9 mouse cellular contexts compared by ENCODE assay signal in genomic region chr15:103514119-103514518, GRCm38 (mm10). TPM values are rescaled to one million over a fixed set of nuclear protein-coding genes. Genes with fewer than 3 reads are reported as not detected.
DNase-seq lines count a peak whose midpoint lies in the region; ATAC-seq and TF ChIP-seq lines count a peak whose summit lies in the region.
"Had no signal": no experiment of that assay in that cellular context is flagged by ENCODE, and none has a peak within 500 bp of the region (broad histone marks: within the 10 kb centered on the region; RNA-seq: fewer than 3 reads in every experiment).

No protein-coding gene starts in this region.

- no peaks in the 10 kb centered on the region for H3K9me3 ChIP-seq in heart, embryonic 11.5 days (replicated peaks; ENCODE audit: control insufficient read depth, low read length)
- no peaks in the 10 kb centered on the region for H3K9me3 ChIP-seq in limb, embryonic 15.5 days
- H3K9me3 ChIP-seq in midbrain, embryonic 16.5 days (replicated peaks; ENCODE audit: control insufficient read depth, low read length, poor library complexity, severe bottlenecking): no peaks in the 10 kb centered on the region
- no peaks in the 10 kb centered on the region for H3K9me3 ChIP-seq in stomach, embryonic 14.5 days (ENCODE audit: control insufficient read depth, low read depth, low read length)

- ATAC-seq in heart, embryonic 11.5 days (replicated peaks; ENCODE audit: insufficient number of reproducible peaks, low FRiP score, low TSS enrichment): peak; percentile 91
- peak; percentile 79 for ATAC-seq in limb, embryonic 15.5 days (ENCODE audit: insufficient number of reproducible peaks, low FRiP score, low TSS enrichment, low read depth)
- peak; percentile 94 for ATAC-seq in midbrain, embryonic 16.5 days
- peak; percentile 92 for ATAC-seq in stomach, embryonic 14.5 days (ENCODE audit: insufficient number of reproducible peaks, insufficient read depth, low FRiP score, low read depth)

- H3K9ac ChIP-seq in heart, embryonic 11.5 days (ENCODE audit: low read depth, low read length): peak overlapping the region; percentile 63
- no peak overlapping the region for H3K9ac ChIP-seq in limb, embryonic 15.5 days
- H3K9ac ChIP-seq in midbrain, embryonic 16.5 days (ENCODE audit: low read depth, low read length): peak overlapping the region; percentile 45; the same call in 1 of the 2 replicates
- H3K9ac ChIP-seq in stomach, embryonic 14.5 days (replicated peaks; ENCODE audit: low read depth, low read length): no peak overlapping the region

- H3K4me3 ChIP-seq in spleen, adult 2 months (ENCODE audit: extremely low read depth, insufficient read depth, insufficient read length): peak overlapping the region; percentile 17; the same call in 1 of the 2 replicates
- peak overlapping the region; percentile 28; the same call in 1 of the 2 replicates for H3K4me3 ChIP-seq in embryonic fibroblast, embryonic 13.5 days (ENCODE audit: insufficient read depth, low read length)
- peak overlapping the region; percentile 36 for H3K4me3 ChIP-seq in heart, embryonic 11.5 days (ENCODE audit: low read depth, low read length)
- H3K4me3 ChIP-seq in limb, embryonic 15.5 days: peak overlapping the region; percentile 34
- H3K4me3 ChIP-seq in midbrain, embryonic 16.5 days (ENCODE audit: low read depth, low read length): peak overlapping the region; percentile 34
- peak overlapping the region; percentile 18 for H3K4me3 ChIP-seq in stomach, embryonic 14.5 days (ENCODE audit: low read depth, low read length)

- no peaks in the 10 kb centered on the region for H3K27me3 ChIP-seq in spleen, adult 2 months (ENCODE audit: control insufficient read depth, insufficient read depth, low read length)
- no peaks in the 10 kb centered on the region for H3K27me3 ChIP-seq in heart, embryonic 11.5 days (ENCODE audit: control insufficient read depth, insufficient read depth, low read length)
- peaks cover 9% of the 10 kb centered on the region; the same call in 1 of the 2 replicates for H3K27me3 ChIP-seq in limb, embryonic 15.5 days
- no peaks in the 10 kb centered on the region for H3K27me3 ChIP-seq in midbrain, embryonic 16.5 days (ENCODE audit: control insufficient read depth, insufficient read depth, low read depth, low read length)
- H3K27me3 ChIP-seq in stomach, embryonic 14.5 days (ENCODE audit: control insufficient read depth, insufficient read depth, low read length): no peaks in the 10 kb centered on the region

- no peak overlapping the region for H3K27ac ChIP-seq in spleen, adult 2 months (ENCODE audit: insufficient read depth, low read length)
- no peak overlapping the region for H3K27ac ChIP-seq in embryonic fibroblast, embryonic 13.5 days (ENCODE audit: insufficient read depth, low read length)
- no peak overlapping the region for H3K27ac ChIP-seq in heart, embryonic 11.5 days (ENCODE audit: low read depth, low read length)
- no peak overlapping the region for H3K27ac ChIP-seq in limb, embryonic 15.5 days
- peak overlapping the region; percentile 62 for H3K27ac ChIP-seq in midbrain, embryonic 16.5 days (ENCODE audit: low read length)
- no peak overlapping the region for H3K27ac ChIP-seq in stomach, embryonic 14.5 days (ENCODE audit: low read length)

- TF ChIP-seq CTCF in spleen, adult 2 months (IDR thresholded peaks at IDR 0.05; ENCODE audit: extremely low read depth, insufficient read depth, insufficient read length, insufficient replicate concordance): no peak
- no peak for TF ChIP-seq CTCF in embryonic fibroblast, embryonic 13.5 days (IDR thresholded peaks at IDR 0.05; ENCODE audit: borderline replicate concordance, insufficient read depth, low read length)

- WGBS in spleen, adult 2 months: 17% methylated on average over 10 of the region's 10 CpGs
- WGBS in heart, embryonic 11.5 days (ENCODE audit: insufficient replicate concordance): 3% methylated on average over 10 of the region's 10 CpGs
- 3% methylated on average over 10 of the region's 10 CpGs for WGBS in limb, embryonic 15.5 days
- 3% methylated on average over 10 of the region's 10 CpGs for WGBS in midbrain, embryonic 16.5 days
- WGBS in stomach, embryonic 14.5 days: 4% methylated on average over 10 of the region's 10 CpGs

- peak in 1 of 2 experiments; percentile 29 for DNase-seq in spleen, adult 2 months (ENCODE audit: low read depth in 1 of 2, low spot score in 2 of 2)
- no peak for DNase-seq in spleen, adult 12 weeks (ENCODE audit: low spot score)
- peak; percentile 61 for DNase-seq in kidney, adult 9 months

- TF ChIP-seq POLR2A in spleen, adult 2 months (IDR thresholded peaks at IDR 0.05; ENCODE audit: low read depth, low read length): no peak
- peak; percentile 75 for TF ChIP-seq POLR2A in embryonic fibroblast, embryonic 13.5 days (IDR thresholded peaks at IDR 0.05; ENCODE audit: low read depth, low read length)

- peaks cover 4% of the 10 kb centered on the region; the same call in 1 of the 2 replicates for H3K36me3 ChIP-seq in spleen, adult 2 months (ENCODE audit: control insufficient read depth, insufficient read depth, low read length)
- no peaks in the 10 kb centered on the region for H3K36me3 ChIP-seq in heart, embryonic 11.5 days (ENCODE audit: control insufficient read depth, insufficient read depth, low read length)
- no peaks in the 10 kb centered on the region for H3K36me3 ChIP-seq in limb, embryonic 15.5 days
- H3K36me3 ChIP-seq in midbrain, embryonic 16.5 days (ENCODE audit: control insufficient read depth, insufficient read depth, low read length): no peaks in the 10 kb centered on the region
- H3K36me3 ChIP-seq in stomach, embryonic 14.5 days (ENCODE audit: control insufficient read depth, insufficient read depth, low read length): no peaks in the 10 kb centered on the region

- no peaks in the 10 kb centered on the region; the same call in 1 of the 2 replicates for H3K4me1 ChIP-seq in spleen, adult 2 months (ENCODE audit: control insufficient read depth, insufficient read depth, insufficient read length)
- peaks cover 9% of the 10 kb centered on the region; the same call in 1 of the 2 replicates for H3K4me1 ChIP-seq in embryonic fibroblast, embryonic 13.5 days (ENCODE audit: control insufficient read depth, insufficient read depth, low read length)
- H3K4me1 ChIP-seq in heart, embryonic 11.5 days (ENCODE audit: control insufficient read depth, insufficient read depth, low read length): peaks cover 17% of the 10 kb centered on the region
- peaks cover 27% of the 10 kb centered on the region for H3K4me1 ChIP-seq in limb, embryonic 15.5 days
- H3K4me1 ChIP-seq in midbrain, embryonic 16.5 days (ENCODE audit: control insufficient read depth, insufficient read depth, low read length): peaks cover 50% of the 10 kb centered on the region
- peaks cover 22% of the 10 kb centered on the region; the same call in 1 of the 2 replicates for H3K4me1 ChIP-seq in stomach, embryonic 14.5 days (ENCODE audit: control insufficient read depth, insufficient read depth, low read length)

- H3K4me2 ChIP-seq in heart, embryonic 11.5 days: peak overlapping the region; percentile 67
- H3K4me2 ChIP-seq in limb, embryonic 15.5 days: peak overlapping the region; percentile 44
- peak overlapping the region; percentile 50 for H3K4me2 ChIP-seq in midbrain, embryonic 16.5 days (ENCODE audit: low read length)
- H3K4me2 ChIP-seq in stomach, embryonic 14.5 days (replicated peaks; ENCODE audit: low read depth, low read length): peak overlapping the region; percentile 44

RNA-seq across cellular contexts. Expression of gene Pde1b, which starts 11.3 kb away (rescaled TPM):
- 25.7 and 26.0 TPM in 2 replicates for polyA plus RNA-seq in spleen, adult 2 months (2012; rRNA removed)
- polyA plus RNA-seq in embryonic fibroblast, embryonic 13.5 days (2011; ENCODE audit: insufficient read length, low read depth, missing spikeins): 3.4 and 5.4 TPM in 2 replicates
- polyA plus RNA-seq in heart, embryonic 11.5 days (2014; fragmentation: Nextera tagmentation; extraction: Ambion mirVana): 4.0 and 4.3 TPM in 2 replicates
- polyA plus RNA-seq in limb, embryonic 15.5 days (2015; fragmentation: Nextera tagmentation; extraction: Ambion mirVana): 3.9 and 4.4 TPM in 2 replicates
- polyA plus RNA-seq in midbrain, embryonic 16.5 days (2015; fragmentation: Nextera tagmentation; extraction: Ambion mirVana): 77.7 and 91.9 TPM in 2 replicates
- polyA plus RNA-seq in stomach, embryonic 14.5 days (2014; fragmentation: Nextera tagmentation; extraction: Ambion mirVana): 15.4 and 15.8 TPM in 2 replicates

RNA-seq across cellular contexts. Expression of gene Ppp1r1a, which starts 23.7 kb away (rescaled TPM):
- polyA plus RNA-seq in spleen, adult 2 months (2012; rRNA removed): 0.26 and 0.27 TPM in 2 replicates
- 2.0 and 2.1 TPM in 2 replicates for polyA plus RNA-seq in embryonic fibroblast, embryonic 13.5 days (2011; ENCODE audit: insufficient read length, low read depth, missing spikeins)
- polyA plus RNA-seq in heart, embryonic 11.5 days (2014; fragmentation: Nextera tagmentation; extraction: Ambion mirVana): 82.6 and 82.9 TPM in 2 replicates
- 7.6 and 9.0 TPM in 2 replicates for polyA plus RNA-seq in limb, embryonic 15.5 days (2015; fragmentation: Nextera tagmentation; extraction: Ambion mirVana)
- polyA plus RNA-seq in midbrain, embryonic 16.5 days (2015; fragmentation: Nextera tagmentation; extraction: Ambion mirVana): 147 and 160 TPM in 2 replicates
- polyA plus RNA-seq in stomach, embryonic 14.5 days (2014; fragmentation: Nextera tagmentation; extraction: Ambion mirVana): 12.9 and 17.4 TPM in 2 replicates

RNA-seq across cellular contexts. Expression of gene Glycam1, which starts 50.8 kb away (rescaled TPM):
- not detected in 2 replicates for polyA plus RNA-seq in spleen, adult 2 months (2012; rRNA removed)
- polyA plus RNA-seq in embryonic fibroblast, embryonic 13.5 days (2011; ENCODE audit: insufficient read length, low read depth, missing spikeins): not detected in 2 replicates
- not detected in 2 replicates for polyA plus RNA-seq in heart, embryonic 11.5 days (2014; fragmentation: Nextera tagmentation; extraction: Ambion mirVana)
- not detected in 2 replicates for polyA plus RNA-seq in limb, embryonic 15.5 days (2015; fragmentation: Nextera tagmentation; extraction: Ambion mirVana)
- polyA plus RNA-seq in midbrain, embryonic 16.5 days (2015; fragmentation: Nextera tagmentation; extraction: Ambion mirVana): not detected in 2 replicates
- not detected in 2 replicates for polyA plus RNA-seq in stomach, embryonic 14.5 days (2014; fragmentation: Nextera tagmentation; extraction: Ambion mirVana)
- polyA plus RNA-seq: C2C12 had no signal

Comparison
In these comparisons a context has a peak if more than half of its experiments do, and no peak if none do; other contexts are left out.
1. H3K9ac ChIP-seq: peak in heart, embryonic 11.5 days (single experiment) and midbrain, embryonic 16.5 days (single experiment); none in limb, embryonic 15.5 days (single experiment) and stomach, embryonic 14.5 days (single experiment).
2. Peak in every context shown above with its lines, with median percentiles within 50 percentile points of each other: H3K4me3 ChIP-seq, ATAC-seq and H3K4me2 ChIP-seq.